Mouse (Mus musculus) CH12.LX (cell line): ENCODE results near the gene Pdzd2. TPM values are rescaled to one million over a fixed set of nuclear protein-coding genes. Genes with fewer than 3 reads are reported as not detected.

Source experiments
- DNase-seq: peaks from one replicate; pipeline ENCODE4 v3.0.0-alpha.2; 2013; ENCODE audit errors: extremely low read depth
- H3K27ac ChIP-seq: 2 replicates; pipeline ENCODE4 v1.5.1; 2012; ENCODE audit warnings: low read depth, mild to moderate bottlenecking, control low read depth, moderate library complexity; ENCODE audit not compliant: insufficient read depth
- H3K27me3 ChIP-seq: replicated peaks from 2 replicates; pipeline ENCODE3; 2012; ENCODE audit warnings: inconsistent platforms
- H3K36me3 ChIP-seq, 2 experiments: replicated peaks in 1 of 2; 2 replicates each; pipeline versions ENCODE3 to v1.6.1; 2012; ENCODE audit warnings: inconsistent platforms in 1 of 2, low read length in 1 of 2, mild to moderate bottlenecking in 1 of 2, mixed read lengths in 1 of 2, moderate library complexity in 1 of 2; ENCODE audit not compliant: control insufficient read depth in 1 of 2, insufficient read depth in 1 of 2
- H3K4me1 ChIP-seq, 2 experiments: 2 replicates each; pipeline ENCODE4 v1.6.1; 2012; ENCODE audit warnings: inconsistent platforms in 1 of 2, moderate library complexity in 1 of 2; ENCODE audit not compliant: insufficient read depth in 2 of 2, control insufficient read depth in 1 of 2
- H3K4me2 ChIP-seq: 2 replicates; pipeline ENCODE4 v1.6.1; 2012; ENCODE audit warnings: low read depth, mild to moderate bottlenecking, control low read depth; ENCODE audit not compliant: poor library complexity, insufficient read depth, severe bottlenecking
- H3K4me3 ChIP-seq, 3 experiments: fragments of 150-350 bp in 1 of 3; sonication (generic) in 1 of 3; replicated peaks in 1 of 3; 2 replicates each; pipeline versions ENCODE3 to v1.5.1; 2011 to 2012; ENCODE audit warnings: low read depth in 2 of 3, low read length in 2 of 3, mild to moderate bottlenecking in 2 of 3, moderate library complexity in 2 of 3, control low read depth in 1 of 3, improper control_type of control experiment in 1 of 3, inconsistent platforms in 1 of 3, mixed read lengths in 1 of 3; ENCODE audit not compliant: poor library complexity in 1 of 3
- H3K79me2 ChIP-seq: replicated peaks from 2 replicates; pipeline ENCODE4 v1.6.1; 2012; ENCODE audit warnings: mild to moderate bottlenecking, moderate library complexity; ENCODE audit not compliant: control insufficient read depth, poor library complexity, insufficient read depth, severe bottlenecking; ENCODE audit errors: extremely low read depth
- H3K9ac ChIP-seq: 2 replicates; pipeline ENCODE4 v1.6.1; 2012; ENCODE audit warnings: low read depth, mild to moderate bottlenecking, control low read depth, moderate library complexity; ENCODE audit not compliant: insufficient read depth
- H3K9me3 ChIP-seq: replicated peaks from 2 replicates; pipeline ENCODE3; 2012; ENCODE audit warnings: low read length, inconsistent platforms, mixed read lengths
- CHD2 ChIP-seq: IDR thresholded peaks from 2 replicates; pipeline ENCODE4 v1.6.1; 2011; ENCODE audit warnings: low read length, improper control_type of control experiment
- E2F4 ChIP-seq: IDR thresholded peaks from 2 replicates; pipeline ENCODE4 v1.6.1; 2011; ENCODE audit warnings: low read depth, low read length, improper control_type of control experiment; ENCODE audit not compliant: insufficient replicate concordance
- ELF1 ChIP-seq: IDR thresholded peaks from 2 replicates; pipeline ENCODE4 v1.6.1; 2014; ENCODE audit warnings: low read depth, mild to moderate bottlenecking, inconsistent platforms, low read length, improper control_type of control experiment
- ETS1 ChIP-seq: conservative IDR thresholded peaks from 2 replicates; pipeline ENCODE4 v1.6.1; 2012; ENCODE audit warnings: low read depth, mild to moderate bottlenecking, inconsistent platforms, low read length, improper control_type of control experiment, moderate library complexity
- GABPA ChIP-seq: IDR thresholded peaks from 2 replicates; pipeline ENCODE4 v1.6.1; 2012; ENCODE audit warnings: low read depth, low read length, improper control_type of control experiment, inconsistent platforms; ENCODE audit not compliant: insufficient replicate concordance
- MAX ChIP-seq: IDR thresholded peaks from 2 replicates; pipeline ENCODE4 v1.6.1; 2011; ENCODE audit warnings: low read length, improper control_type of control experiment
- MEF2A ChIP-seq: IDR thresholded peaks from 2 replicates; pipeline ENCODE4 v1.6.1; 2014; ENCODE audit warnings: low read depth, mild to moderate bottlenecking, inconsistent platforms, low read length, improper control_type of control experiment, borderline replicate concordance
- MYC ChIP-seq: IDR thresholded peaks from 2 replicates; pipeline ENCODE4 v1.6.1; 2011; ENCODE audit warnings: low read depth, mild to moderate bottlenecking, improper control_type of control experiment, low read length
- PAX5 ChIP-seq: IDR thresholded peaks from 2 replicates; pipeline ENCODE4 v1.6.1; 2012; ENCODE audit warnings: low read length, inconsistent platforms, mixed read lengths
- SIN3A ChIP-seq: IDR thresholded peaks from 2 replicates; pipeline ENCODE4 v1.6.1; 2012; ENCODE audit warnings: low read length, improper control_type of control experiment, inconsistent platforms
- SMC3 ChIP-seq: IDR thresholded peaks from 2 replicates; pipeline ENCODE4 v1.6.1; 2011; ENCODE audit warnings: low read depth, low read length, improper control_type of control experiment
- USF1 ChIP-seq: IDR thresholded peaks from 2 replicates; pipeline ENCODE4 v1.6.1; 2014; ENCODE audit warnings: low read depth, mild to moderate bottlenecking, inconsistent platforms, low read length, improper control_type of control experiment
- ZC3H11A ChIP-seq: IDR thresholded peaks from 2 replicates; pipeline ENCODE4 v1.6.1; 2012; ENCODE audit warnings: low read depth, mild to moderate bottlenecking, inconsistent platforms, low read length, improper control_type of control experiment
- ZKSCAN1 ChIP-seq: IDR thresholded peaks from 2 replicates; pipeline ENCODE4 v1.6.1; 2012; ENCODE audit warnings: low read depth, inconsistent platforms, low read length, improper control_type of control experiment, borderline replicate concordance
- ZMIZ1 ChIP-seq: IDR thresholded peaks from 2 replicates; pipeline ENCODE4 v1.6.1; 2012; ENCODE audit warnings: low read depth, mild to moderate bottlenecking, inconsistent platforms, low read length, improper control_type of control experiment
- ZNF384 ChIP-seq: IDR thresholded peaks from 2 replicates; pipeline ENCODE4 v1.6.1; 2012; ENCODE audit warnings: low read depth, low read length, improper control_type of control experiment, inconsistent platforms
- dilution Hi-C: fragments of 300-500 bp; cut with MboI; formaldehyde crosslinking; loops from 2 replicates; pipeline ENCODE4 v1.14.3; 2020; ENCODE audit warnings: low sequenced_read_pairs; ENCODE audit not compliant: extremely low pct_unique_long_range_greater_than_20kb, extremely low pct_ligation_motif_present
- in situ Hi-C: fragments of 300-500 bp; cut with MboI; formaldehyde crosslinking; loops from 3 replicates; pipeline ENCODE4 v1.14.3; 2019; ENCODE audit warnings: low sequenced_read_pairs, low pct_ligation_motif_present, low pct_unique_long_range_greater_than_20kb, mixed read lengths
- polyA plus RNA-seq: library from polyadenylated mRNA; unstranded; fragments of >175 nt; gene quantifications from 2 replicates; pipeline ENCODE4 v1.2.1, GENCODE M21; 2012; ENCODE audit warnings: low read depth; ENCODE audit not compliant: insufficient read length
- total RNA-seq, 2 experiments: library from RNA; depleted of rRNA; stranded (reverse); fragments of 300-350 nt in 1 of 2; fragments of >200 nt in 1 of 2; gene quantifications; 2 replicates each; pipeline ENCODE4 v1.2.3; 2012 to 2014

Gene Pdzd2
- total and polyA plus RNA-seq, 3 experiments = 0.04 to 0.24 (median 0.17) TPM

DNA sequence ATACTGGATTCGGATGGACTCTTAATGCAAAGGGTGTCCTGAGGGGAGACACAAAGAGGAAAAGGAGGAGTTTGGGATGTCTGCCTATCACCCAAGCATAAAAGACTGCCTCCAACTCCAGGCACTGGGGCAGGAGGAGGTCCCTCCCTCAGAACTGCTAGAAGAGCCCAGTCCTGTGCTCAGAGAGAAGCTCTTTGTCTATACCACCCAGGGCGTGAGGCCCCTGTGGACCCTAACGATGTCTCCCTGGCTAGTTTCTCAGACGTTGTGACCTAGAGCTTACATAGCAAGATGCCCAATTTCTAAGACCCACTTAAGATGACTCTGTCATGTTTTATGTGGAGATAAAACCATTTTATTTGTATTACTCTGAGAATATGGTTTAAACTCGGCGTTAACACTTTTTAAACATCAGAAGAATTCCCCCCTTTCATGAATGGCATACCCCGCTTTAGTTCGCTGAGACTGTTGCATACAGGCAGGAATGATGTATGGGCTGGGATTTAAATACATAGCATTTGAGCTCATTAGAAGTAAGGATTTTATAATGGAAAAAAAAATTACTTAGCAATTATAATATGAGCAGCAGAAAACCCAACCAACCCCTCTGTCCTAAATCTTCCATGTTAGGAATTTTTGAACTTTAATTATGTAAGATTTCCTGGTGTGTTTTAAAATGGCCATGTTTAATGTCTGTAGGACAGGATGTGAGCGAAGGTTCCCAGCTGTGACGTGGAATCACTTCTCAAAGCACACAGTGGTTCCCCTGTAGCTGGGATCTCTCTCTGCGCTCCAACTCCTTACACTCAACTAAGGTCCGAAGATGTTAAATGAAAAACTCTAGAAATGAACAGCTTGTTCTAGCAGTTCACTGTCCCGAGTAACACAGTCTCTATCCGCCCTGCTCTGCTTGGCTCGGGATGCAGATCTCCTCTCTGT, 268.6 kb downstream of the Pdzd2 start:
- H3K27ac ChIP-seq = no peak overlapping the region
- DNase-seq = no peak
- H3K4me2 ChIP-seq = no peak overlapping the region
- no peaks in the 10 kb centered on the region for H3K27me3 ChIP-seq
- H3K9me3 ChIP-seq = no peaks in the 10 kb centered on the region
- dilution Hi-C loops = no loop called here
- H3K4me3 ChIP-seq = no peak overlapping the region
- H3K4me1 ChIP-seq = no peaks in the 10 kb centered on the region
- TF ChIP-seq CHD2 (no peak), SMC3 (no peak), PAX5 (no peak), ZNF384 (no peak), E2F4 (no peak), MEF2A (no peak), ETS1 (no peak), ZC3H11A (no peak), ZKSCAN1 (no peak)
- TF ChIP-seq, all 38 proteins: peak for 0
- H3K9ac ChIP-seq = no peak overlapping the region
- H3K79me2 ChIP-seq = no peaks in the 10 kb centered on the region
- in situ Hi-C loops = no loop called here
- H3K36me3 ChIP-seq = no peaks in the 10 kb centered on the region

- H3K79me2 ChIP-seq = no peaks in the 10 kb centered on the region
- TF ChIP-seq SIN3A (no peak), ELF1 (no peak), MYC (no peak), USF1 (no peak), MAX (no peak), SMC3 (no peak), GABPA (no peak), ZMIZ1 (no peak)
- no peak overlapping the region for H3K4me2 ChIP-seq
- H3K27ac ChIP-seq = no peak overlapping the region
- no peak overlapping the region for H3K9ac ChIP-seq
- H3K27me3 ChIP-seq = no peaks in the 10 kb centered on the region
- H3K4me3 ChIP-seq = no peak overlapping the region
- H3K36me3 ChIP-seq = no peaks in the 10 kb centered on the region
- no peak for DNase-seq
- in situ Hi-C loops = no loop called here
- H3K4me1 ChIP-seq = no peaks in the 10 kb centered on the region
- dilution Hi-C loops = no loop called here
- no peaks in the 10 kb centered on the region for H3K9me3 ChIP-seq
Measured at GRCm38 (mm10) chr15:12468625-12469024, 271.1 kb downstream of the Pdzd2 start.
